Mouse (Mus musculus) neural tube, embryonic 14.5 days (tissue): ENCODE results near the gene Btbd11. TPM values are rescaled to one million over a fixed set of nuclear protein-coding genes. Genes with fewer than 3 reads are reported as not detected.

Experiments used
- ATAC-seq: fragments of 200-750 bp; cut with Nextera tagmentation; 2 replicates; pipeline ENCODE4 v1.8.0; 2017; ENCODE audit warnings: low read depth, mild to moderate bottlenecking, moderate TSS enrichment, moderate library complexity
- H3K27ac ChIP-seq: fragments of 300-500 bp; sonication (generic); 2 replicates; pipeline ENCODE4 v1.5.1; 2014; ENCODE audit warnings: low read depth, mild to moderate bottlenecking, control low read depth, low read length, moderate library complexity, mixed read lengths
- H3K27me3 ChIP-seq: fragments of 300-500 bp; sonication (generic); 2 replicates; pipeline ENCODE4 v1.6.1; 2014; ENCODE audit warnings: low read length; ENCODE audit not compliant: control insufficient read depth, insufficient read depth
- H3K36me3 ChIP-seq: fragments of 300-500 bp; sonication (generic); 2 replicates; pipeline ENCODE4 v1.6.1; 2014; ENCODE audit warnings: low read length, mixed read lengths; ENCODE audit not compliant: control insufficient read depth, insufficient read depth
- H3K4me1 ChIP-seq: fragments of 300-500 bp; sonication (generic); 2 replicates; pipeline ENCODE4 v1.6.1; 2014; ENCODE audit warnings: low read length; ENCODE audit not compliant: control insufficient read depth, insufficient read depth
- H3K4me2 ChIP-seq: fragments of 300-500 bp; sonication (generic); 2 replicates; pipeline ENCODE4 v1.6.1; 2014; ENCODE audit warnings: mild to moderate bottlenecking, low read depth, low read length, control low read depth
- H3K4me3 ChIP-seq: fragments of 300-500 bp; sonication (generic); 2 replicates; pipeline ENCODE4 v1.5.1; 2014; ENCODE audit warnings: low read depth, low read length, control low read depth, mixed read lengths
- H3K9ac ChIP-seq: fragments of 300-500 bp; sonication (generic); replicated peaks from 2 replicates; pipeline ENCODE4 v1.6.1; 2014; ENCODE audit warnings: low read depth, mild to moderate bottlenecking, control low read depth, low read length, mixed read lengths
- H3K9me3 ChIP-seq: fragments of 300-500 bp; sonication (generic); 2 replicates; pipeline ENCODE4 v1.6.1; 2016; ENCODE audit warnings: low read length; ENCODE audit not compliant: control insufficient read depth
- WGBS: fragments of 180-500 bp; shearing (Covaris S2); extraction: QIAGEN DNeasy Blood & Tissue Kit; methylation state at CpG from one replicate; pipeline ENCODE4 v1.1.7; 2014; 5-methylcytosine and 5-hydroxymethylcytosine counted together
- polyA plus RNA-seq: library from polyadenylated mRNA; unstranded; fragments of >200 nt; fragmentation: Nextera tagmentation; extraction: Ambion mirVana; gene quantifications from 2 replicates; pipeline ENCODE4 v1.2.1, GENCODE M21; 2014

Btbd11 gene
- polyA plus RNA-seq, 1 experiment from 2014 or later, result 32.1 TPM

GRCm38 (mm10) chr10:85517223-85518110 is 130.9 kb downstream of the Btbd11 start:
- no peak overlapping the region for H3K4me3 ChIP-seq
- H3K4me2 ChIP-seq, result no peak overlapping the region
- H3K27ac ChIP-seq, result no peak overlapping the region
- H3K9ac ChIP-seq, result no peak overlapping the region
- WGBS, result 64% methylated on average over 13 of the region's 13 CpGs
- H3K4me1 ChIP-seq, result peaks cover 4% of the 10 kb centered on the region
- no peaks in the 10 kb centered on the region for H3K9me3 ChIP-seq
- H3K27me3 ChIP-seq, result no peaks in the 10 kb centered on the region
- ATAC-seq, result peak; percentile 32; the same call in 1 of the 2 replicates
- H3K36me3 ChIP-seq, result no peaks in the 10 kb centered on the region

- 49% methylated on average over 6 of the region's 6 CpGs for WGBS
- no peaks in the 10 kb centered on the region for H3K9me3 ChIP-seq
- H3K9ac ChIP-seq, result no peak overlapping the region
- peak; percentile 50; the same call in 1 of the 2 replicates for ATAC-seq
- no peak overlapping the region for H3K27ac ChIP-seq
- H3K4me1 ChIP-seq, result peaks cover 4% of the 10 kb centered on the region
- H3K36me3 ChIP-seq, result no peaks in the 10 kb centered on the region
- H3K27me3 ChIP-seq, result no peaks in the 10 kb centered on the region
- no peak overlapping the region for H3K4me2 ChIP-seq
- H3K4me3 ChIP-seq, result no peak overlapping the region
Observed at GRCm38 (mm10) chr10:85518111-85518409, 131.4 kb downstream of the Btbd11 start.

- Histone ChIP-seq H3K4me1 (peaks cover 4% of the 10 kb centered on the region), H3K9ac (no peak overlapping the region), H3K27me3 (no peaks in the 10 kb centered on the region), H3K4me2 (no peak overlapping the region), H3K4me3 (no peak overlapping the region), H3K9me3 (no peaks in the 10 kb centered on the region), H3K27ac (no peak overlapping the region), H3K36me3 (no peaks in the 10 kb centered on the region)
- ATAC-seq, result no peak
- WGBS, result 85% methylated on average over 7 of the region's 7 CpGs
Observed at GRCm38 (mm10) chr10:85522220-85522760, 135.7 kb downstream of the Btbd11 start.

- Histone ChIP-seq H3K36me3 (no peaks in the 10 kb centered on the region), H3K4me1 (no peaks in the 10 kb centered on the region; the same call in 1 of the 2 replicates), H3K27me3 (no peaks in the 10 kb centered on the region), H3K27ac (no peak overlapping the region), H3K9me3 (no peaks in the 10 kb centered on the region), H3K4me3 (no peak overlapping the region), H3K4me2 (no peak overlapping the region), H3K9ac (no peak overlapping the region)
- ATAC-seq, result peak; percentile 50; the same call in 1 of the 2 replicates
- WGBS, result 18% methylated on average over 7 of the region's 7 CpGs
Observed at GRCm38 (mm10) chr10:85525267-85526015, 138.8 kb downstream of the Btbd11 start.

GRCm38 (mm10) chr10:85526657-85527056 is 140.0 kb downstream of the Btbd11 start:
- Histone ChIP-seq H3K9me3 (no peaks in the 10 kb centered on the region), H3K4me3 (no peak overlapping the region), H3K9ac (no peak overlapping the region), H3K4me1 (no peaks in the 10 kb centered on the region; the same call in 1 of the 2 replicates), H3K4me2 (no peak overlapping the region), H3K27ac (no peak overlapping the region), H3K27me3 (no peaks in the 10 kb centered on the region), H3K36me3 (no peaks in the 10 kb centered on the region)
- WGBS, result 62% methylated on average over 2 of the region's 2 CpGs
- no peak for ATAC-seq

GRCm38 (mm10) chr10:85527722-85528121 is 141.1 kb downstream of the Btbd11 start:
- Histone ChIP-seq H3K4me1 (no peaks in the 10 kb centered on the region; the same call in 1 of the 2 replicates), H3K9ac (no peak overlapping the region), H3K4me2 (no peak overlapping the region), H3K27me3 (no peaks in the 10 kb centered on the region), H3K36me3 (no peaks in the 10 kb centered on the region), H3K27ac (no peak overlapping the region), H3K9me3 (no peaks in the 10 kb centered on the region), H3K4me3 (no peak overlapping the region)
- WGBS, result 65% methylated on average over 4 of the region's 4 CpGs
- no peak for ATAC-seq

GRCm38 (mm10) chr10:85533192-85533710 is 146.6 kb downstream of the Btbd11 start:
- Histone ChIP-seq H3K9me3 (no peaks in the 10 kb centered on the region), H3K4me2 (no peak overlapping the region), H3K9ac (no peak overlapping the region), H3K4me3 (no peak overlapping the region), H3K36me3 (no peaks in the 10 kb centered on the region), H3K27me3 (no peaks in the 10 kb centered on the region), H3K27ac (no peak overlapping the region), H3K4me1 (peaks cover 4% of the 10 kb centered on the region; the same call in 1 of the 2 replicates)
- no peak for ATAC-seq
- 46% methylated on average over 7 of the region's 7 CpGs for WGBS

- 84% methylated on average over 11 of the region's 11 CpGs for WGBS
- Histone ChIP-seq H3K4me3 (no peak overlapping the region), H3K27ac (no peak overlapping the region), H3K36me3 (no peaks in the 10 kb centered on the region), H3K27me3 (no peaks in the 10 kb centered on the region), H3K4me1 (peaks cover 4% of the 10 kb centered on the region; the same call in 1 of the 2 replicates), H3K4me2 (no peak overlapping the region), H3K9ac (no peak overlapping the region), H3K9me3 (no peaks in the 10 kb centered on the region)
- no peak for ATAC-seq
Observed at GRCm38 (mm10) chr10:85538051-85538753, 151.6 kb downstream of the Btbd11 start.
